8 mouse cellular contexts compared by ENCODE assay signal in genomic region chr10:115315473-115316171, GRCm38 (mm10). TPM values are rescaled to one million over a fixed set of nuclear protein-coding genes. Genes with fewer than 3 reads are reported as not detected.
A peak's percentile ranks its signal among the peaks of the same experiment; 100 is the strongest.
DNase-seq lines count a peak whose midpoint lies in the region; ATAC-seq lines count a peak whose summit lies in the region.

TSS of gene Rab21 (minus strand) at chr10:115315594.

- peak; percentile 93 for ATAC-seq in hindbrain, embryonic 15.5 days (ENCODE audit: low FRiP score, low read depth)

- peak within 1 kb of the TSS; percentile 96 for H3K27ac ChIP-seq in hindbrain, embryonic 15.5 days (replicated peaks)

- H3K4me3 ChIP-seq in hindbrain, embryonic 15.5 days: peak within 1 kb of the TSS; percentile 98

- under 1% methylated on average over 47 of the region's 48 CpGs for WGBS in hindbrain, embryonic 15.5 days

- peaks cover 39% of the 10 kb centered on the region for H3K4me1 ChIP-seq in hindbrain, embryonic 15.5 days (replicated peaks)

- peak within 1 kb of the TSS; percentile 97 for H3K9ac ChIP-seq in hindbrain, embryonic 15.5 days

- peak within 1 kb of the TSS; percentile 68 for H3K4me2 ChIP-seq in hindbrain, embryonic 15.5 days

- no peaks in the 10 kb centered on the region for H3K27me3 ChIP-seq in hindbrain, embryonic 15.5 days

- no peaks in the 10 kb centered on the region for H3K36me3 ChIP-seq in hindbrain, embryonic 15.5 days

- peak; percentile 89 for DNase-seq in R1 (ENCODE audit: low read depth, low spot score)
- peak; percentile 100 for DNase-seq in cerebellum, postnatal 25 days
- peak; percentile 97 for DNase-seq in frontal cortex, postnatal 36 days (ENCODE audit: low spot score in 2 of 2)
- DNase-seq in left cerebral cortex, adult 11 months (ENCODE audit: low spot score): peak; percentile 87
- peak; percentile 96 to 99 for DNase-seq in lung, postnatal 4 days
- peak; percentile 89 for DNase-seq in retina, postnatal 7 days (ENCODE audit: low read depth, low spot score)
- DNase-seq in urinary bladder, adult 2 months (ENCODE audit: low spot score): peak; percentile 100

- H3K9me3 ChIP-seq in hindbrain, embryonic 15.5 days: no peaks in the 10 kb centered on the region

RNA-seq across cellular contexts. Expression of gene Rab21, which starts in this region (rescaled TPM):
- 11.9 and 13.5 TPM in 2 replicates for polyA plus RNA-seq in hindbrain, embryonic 15.5 days (2015; fragmentation: Nextera tagmentation; extraction: Ambion mirVana)
- polyA plus RNA-seq in urinary bladder, adult 2 months (2012; rRNA removed): 36.2 and 39.5 TPM in 2 replicates

Comparison
In these comparisons a context has a peak if more than half of its experiments do, and no peak if none do; other contexts are left out.
1. Peak in every context shown above with its lines: DNase-seq, ATAC-seq, H3K4me3 ChIP-seq and H3K27ac ChIP-seq.